Mouse (Mus musculus): ENCODE data around the gene Arhgef38. TPM values are rescaled to one million over a fixed set of nuclear protein-coding genes. Genes with fewer than 3 reads are reported as not detected.

Arhgef38 gene
- 0.01 TPM for polyA plus RNA-seq (2021)

DNA sequence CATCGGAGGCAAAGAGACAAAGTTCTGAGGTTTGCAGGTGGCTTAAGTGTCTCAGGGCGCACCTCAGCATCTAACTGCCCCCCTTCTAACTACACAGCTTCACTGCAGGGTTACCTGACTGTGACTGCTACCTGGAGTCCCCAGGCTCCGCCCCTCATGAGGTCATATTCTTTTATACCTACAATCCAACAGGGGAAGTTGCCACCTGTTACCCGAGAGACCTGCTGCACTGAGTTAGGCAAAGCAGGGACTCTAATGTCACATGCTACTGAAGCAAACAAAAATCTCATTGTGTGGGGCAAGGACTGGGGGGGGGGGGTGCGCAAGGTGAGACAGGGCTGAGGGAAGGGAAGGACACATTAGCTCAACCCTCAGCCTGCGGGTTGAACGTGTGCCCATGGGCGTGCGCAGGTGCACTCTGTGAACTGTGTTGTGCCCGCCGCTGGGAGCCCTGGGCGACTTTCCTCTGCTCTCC lies at the start of gene Arhgef38:
Arhgef38 (minus strand) TSS at position 129 of the 475 bp plus-strand sequence.
- peaks cover 2% of the 10 kb centered on the region for H3K27me3 ChIP-seq
- in situ Hi-C loops (cut with MboI; ENCODE audit: low pct_unique_long_range_greater_than_20kb): no loop called here
- POLR2A ChIA-PET: no interaction called here
- no peak for ATAC-seq
- no peak for TF ChIP-seq CTCF (IDR thresholded peaks at IDR 0.05)
- DNase-seq (ENCODE audit: low read depth, low spot score): no peak
- CTCF ChIA-PET: no interaction called here

DNA sequence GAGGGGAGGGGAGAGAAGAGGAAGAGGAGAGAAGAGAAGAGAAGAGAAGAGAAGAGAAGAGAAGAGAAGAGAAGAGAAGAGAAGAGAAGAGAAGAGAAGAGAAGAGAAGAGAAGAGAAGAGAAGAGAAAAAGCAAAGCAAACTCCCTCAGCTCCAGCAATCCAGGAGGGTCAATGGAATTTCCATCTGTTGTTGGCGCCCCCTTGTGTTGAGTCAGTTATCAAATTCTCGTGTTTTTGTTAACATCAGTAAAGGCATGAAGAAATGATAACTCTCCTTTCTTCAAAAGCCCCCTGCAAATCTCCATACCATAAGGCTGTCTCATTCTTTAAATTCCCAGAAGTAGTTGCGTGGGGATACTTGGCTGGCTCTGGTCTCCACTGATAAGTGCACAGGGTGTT lies 37.1 kb upstream of the Arhgef38 start:
- in situ Hi-C loops (cut with MboI; ENCODE audit: low pct_unique_long_range_greater_than_20kb): loop anchor here (5.0 to 10.0 kb wide), 2 partner anchors 157 to 525 kb away; no protein-coding TSS in a partner anchor

DNA sequence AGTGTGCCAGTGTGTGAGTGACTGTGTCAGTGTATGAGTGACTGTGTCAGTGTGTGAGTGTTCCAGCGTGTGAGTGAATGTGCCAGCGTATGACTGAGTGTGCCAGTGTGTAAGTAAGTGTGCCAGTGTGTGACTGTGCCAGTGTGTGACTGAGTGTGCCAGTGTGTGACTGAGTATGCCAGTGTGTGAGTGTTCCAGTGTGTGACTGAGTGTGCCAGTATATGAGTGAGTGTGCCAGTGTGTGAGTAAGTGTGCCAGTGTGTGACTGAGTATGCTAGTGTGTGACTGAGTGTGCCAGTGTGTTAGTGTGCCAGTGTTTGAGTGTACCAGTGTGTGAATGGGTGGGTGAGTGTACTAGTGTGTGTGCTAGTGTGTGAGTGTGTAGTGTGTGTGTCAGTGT lies 24.1 kb upstream of the Arhgef38 start:
- no peak for TF ChIP-seq CTCF (IDR thresholded peaks at IDR 0.05)
- ATAC-seq: no peak
- ChIA-PET CTCF (interaction anchor here (1.2 to 3.6 kb wide), 3 partner anchors 13 to 14 kb away, joined by 4 to 16 read pairs (median 5); no protein-coding TSS in a partner anchor), POLR2A (no interaction called here)
- no peak for DNase-seq (ENCODE audit: low read depth, low spot score)
- in situ Hi-C loops (cut with MboI; ENCODE audit: low pct_unique_long_range_greater_than_20kb): no loop called here
- H3K27me3 ChIP-seq: no peaks in the 10 kb centered on the region

More for the DNA sequence above, 37.1 kb upstream of the Arhgef38 start:
- ChIA-PET CTCF (interaction anchor here (1.0 to 4.4 kb wide), 17 partner anchors 9 to 528 kb away, joined by 3 to 41 read pairs (median 5); no protein-coding TSS in a partner anchor), POLR2A (no interaction called here)
- peak; percentile 57 for ATAC-seq
- H3K27me3 ChIP-seq: peaks cover 15% of the 10 kb centered on the region
- DNase-seq (ENCODE audit: low read depth, low spot score): peak; percentile 28
- peak; percentile 79 for TF ChIP-seq CTCF (IDR thresholded peaks at IDR 0.05)

- in situ Hi-C loops (cut with MboI; ENCODE audit: low pct_unique_long_range_greater_than_20kb): no loop called here
- ATAC-seq: no peak
These were observed 21.1 kb upstream of the Arhgef38 start for GRCm38 (mm10) chr3:133255842-133256241.

DNA sequence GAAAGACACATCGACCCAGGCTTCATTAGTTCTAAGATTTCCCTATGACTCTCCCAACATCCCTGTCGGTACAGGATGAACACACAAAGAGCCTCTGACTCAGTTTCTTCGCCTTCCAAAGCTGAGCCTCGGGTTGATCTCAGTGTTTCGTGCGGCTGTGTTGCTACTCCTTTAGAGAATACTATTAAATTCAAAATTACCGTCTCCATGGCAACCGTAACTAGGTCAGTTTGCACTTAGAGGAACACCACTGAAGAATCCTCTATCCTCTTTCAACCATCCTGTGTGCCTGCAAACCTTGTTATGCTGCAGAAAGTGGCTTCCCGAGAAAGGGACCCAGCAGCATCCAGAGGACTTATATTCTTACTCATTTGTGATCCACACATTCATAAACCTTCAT lies 9.3 kb upstream of the Arhgef38 start:
- ChIA-PET POLR2A (no interaction called here), CTCF (interaction anchor here (1.6 kb wide), 1 partner anchor 12 kb away, joined by 3 read pairs; no protein-coding TSS in a partner anchor)

More at GRCm38 (mm10) chr3:133255842-133256241, 21.1 kb upstream of the Arhgef38 start:
- no peaks in the 10 kb centered on the region for H3K27me3 ChIP-seq
- POLR2A ChIA-PET: no interaction called here
- CTCF ChIA-PET: interaction anchor here (1.1 to 1.4 kb wide), 3 partner anchors 12 to 28 kb away, joined by 3 to 5 read pairs (median 3); no protein-coding TSS in a partner anchor
- no peak for TF ChIP-seq CTCF (IDR thresholded peaks at IDR 0.05)
- DNase-seq (ENCODE audit: low read depth, low spot score): no peak

DNA sequence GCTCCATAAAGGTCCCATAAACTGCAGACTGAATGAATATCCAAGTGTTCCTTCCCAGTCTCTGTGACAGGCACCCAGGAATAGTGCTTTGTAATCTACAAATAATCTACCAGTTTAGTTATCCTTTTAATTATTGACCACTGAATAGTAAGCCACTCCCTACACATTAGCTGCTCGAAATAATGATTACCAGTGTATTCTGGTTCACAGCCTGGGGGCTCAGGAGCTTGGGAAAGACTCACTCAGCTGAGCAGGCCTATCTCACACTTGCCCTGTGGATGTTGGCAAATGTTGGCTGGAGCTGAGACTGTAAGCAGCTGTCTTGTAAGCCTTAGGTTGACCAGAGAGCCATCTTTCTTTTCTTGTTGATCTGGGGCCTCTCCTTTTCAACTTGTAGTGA lies 7.2 kb upstream of the Arhgef38 start:
- no peaks in the 10 kb centered on the region for H3K27me3 ChIP-seq
- CTCF ChIA-PET: interaction anchor here (0.7 to 1.5 kb wide), 3 partner anchors 11 to 31 kb away, joined by 3 read pairs; no protein-coding TSS in a partner anchor
- no peak for TF ChIP-seq CTCF (IDR thresholded peaks at IDR 0.05)
- POLR2A ChIA-PET: no interaction called here
- ATAC-seq (peak; percentile 63), DNase-seq (ENCODE audit: low read depth, low spot score) (no peak)
- in situ Hi-C loops (cut with MboI; ENCODE audit: low pct_unique_long_range_greater_than_20kb): no loop called here

More for the DNA sequence above, 9.3 kb upstream of the Arhgef38 start:
- no peak for ATAC-seq
- no peaks in the 10 kb centered on the region for H3K27me3 ChIP-seq
- no peak for DNase-seq (ENCODE audit: low read depth, low spot score)
- no peak for TF ChIP-seq CTCF (IDR thresholded peaks at IDR 0.05)
- in situ Hi-C loops (cut with MboI; ENCODE audit: low pct_unique_long_range_greater_than_20kb): no loop called here

DNA sequence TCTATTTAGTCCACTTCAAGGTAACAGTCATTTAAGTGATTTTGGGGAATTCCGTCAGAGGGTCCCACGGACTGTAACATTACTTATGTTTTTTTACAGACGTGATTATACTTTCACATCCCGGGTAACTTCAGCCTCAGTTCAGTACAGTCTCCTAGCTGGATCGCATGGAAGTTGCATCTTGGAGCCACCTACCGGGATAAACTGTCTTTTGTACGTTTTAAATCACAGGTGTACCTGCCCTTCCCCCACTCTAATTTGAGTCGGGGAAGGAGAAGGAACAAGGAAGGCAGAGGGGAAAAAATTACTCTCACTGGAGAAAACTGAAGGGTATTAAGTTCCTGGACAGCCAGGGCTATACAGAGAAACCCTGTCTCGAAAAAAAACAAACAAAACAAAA lies 756 bp downstream of the Arhgef38 start:
- peaks cover 2% of the 10 kb centered on the region for H3K27me3 ChIP-seq
- ChIA-PET POLR2A (no interaction called here), CTCF (no interaction called here)
- no peak for DNase-seq (ENCODE audit: low read depth, low spot score)
- in situ Hi-C loops (cut with MboI; ENCODE audit: low pct_unique_long_range_greater_than_20kb): no loop called here
- TF ChIP-seq CTCF (IDR thresholded peaks at IDR 0.05): no peak
- no peak for ATAC-seq

- CTCF ChIA-PET: interaction anchor here (1.0 to 1.7 kb wide), 3 partner anchors 9 to 41 kb away, joined by 3 to 5 read pairs (median 3); no protein-coding TSS in a partner anchor
- peaks cover 7% of the 10 kb centered on the region for H3K27me3 ChIP-seq
- ATAC-seq (no peak), DNase-seq (ENCODE audit: low read depth, low spot score) (no peak)
- in situ Hi-C loops (cut with MboI; ENCODE audit: low pct_unique_long_range_greater_than_20kb): no loop called here
- POLR2A ChIA-PET: no interaction called here
- no peak for TF ChIP-seq CTCF (IDR thresholded peaks at IDR 0.05)
These were observed 4.3 kb downstream of the Arhgef38 start for GRCm38 (mm10) chr3:133230427-133230826.

- peaks cover 7% of the 10 kb centered on the region for H3K27me3 ChIP-seq
- ChIA-PET POLR2A (no interaction called here), CTCF (interaction anchor here (1.1 kb wide), 1 partner anchor 64 kb away, joined by 4 read pairs; no protein-coding TSS in a partner anchor)
- in situ Hi-C loops (cut with MboI; ENCODE audit: low pct_unique_long_range_greater_than_20kb): no loop called here
- TF ChIP-seq CTCF (IDR thresholded peaks at IDR 0.05): no peak
- DNase-seq (ENCODE audit: low read depth, low spot score) (no peak), ATAC-seq (no peak)
These were observed 5.2 kb downstream of the Arhgef38 start for GRCm38 (mm10) chr3:133229594-133229993.

DNA sequence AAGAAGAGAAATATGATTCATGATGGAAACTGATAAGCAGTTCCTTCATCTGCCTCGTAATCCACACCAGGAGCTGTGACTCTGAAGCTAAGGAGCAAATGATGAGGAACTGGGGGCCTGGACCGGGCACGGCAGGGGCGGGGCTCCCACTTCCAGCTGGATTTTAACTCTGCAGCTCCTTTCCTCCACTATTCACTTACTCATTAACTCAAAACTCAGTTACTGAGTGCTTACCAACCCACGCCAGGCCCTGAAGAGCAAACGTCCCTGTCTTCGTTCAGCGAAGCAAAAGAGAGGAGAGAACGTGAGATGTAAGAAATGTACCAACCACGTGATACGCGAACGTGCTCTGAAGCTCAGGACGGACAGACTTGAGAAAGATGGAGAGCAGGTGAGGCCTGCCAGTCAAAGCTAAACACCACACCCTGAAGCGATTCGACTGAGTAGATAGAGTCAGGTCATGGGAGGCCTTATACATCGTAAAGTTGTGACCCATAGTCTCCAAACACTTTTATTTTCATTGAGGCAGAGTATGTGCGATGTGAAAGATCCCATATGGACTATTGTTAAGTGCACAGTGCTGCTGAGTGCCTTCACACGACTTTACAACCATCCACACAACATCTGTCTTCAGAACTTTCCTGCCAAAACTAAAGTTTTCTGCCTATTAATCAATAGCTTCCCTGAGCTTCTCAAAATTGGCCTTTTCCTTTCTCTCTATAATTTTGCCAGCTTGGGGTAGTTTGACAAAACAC lies 7.3 kb downstream of the Arhgef38 start:
- TF ChIP-seq CTCF (IDR thresholded peaks at IDR 0.05): no peak
- ChIA-PET POLR2A (no interaction called here), CTCF (interaction anchor here (1.2 to 2.4 kb wide), 3 partner anchors 11 to 28 kb away, joined by 3 to 8 read pairs (median 5); no protein-coding TSS in a partner anchor)
- in situ Hi-C loops (cut with MboI; ENCODE audit: low pct_unique_long_range_greater_than_20kb): no loop called here
- DNase-seq (ENCODE audit: low read depth, low spot score): no peak
- peaks cover 4% of the 10 kb centered on the region for H3K27me3 ChIP-seq
- ATAC-seq: no peak

- no peak for DNase-seq (ENCODE audit: low read depth, low spot score)
- TF ChIP-seq CTCF (IDR thresholded peaks at IDR 0.05): no peak
- ChIA-PET POLR2A (no interaction called here), CTCF (no interaction called here)
- ATAC-seq: no peak
- peaks cover 2% of the 10 kb centered on the region for H3K27me3 ChIP-seq
- in situ Hi-C loops (cut with MboI; ENCODE audit: low pct_unique_long_range_greater_than_20kb): no loop called here
These were observed 16.2 kb downstream of the Arhgef38 start for GRCm38 (mm10) chr3:133218501-133218900.
